Mouse (Mus musculus): Measurements from ENCODE around the gene Ranbp3l. TPM values are rescaled to one million over a fixed set of nuclear protein-coding genes. Genes with fewer than 3 reads are reported as not detected.
A peak's percentile ranks its signal among the peaks of the same experiment; 100 is the strongest.

Ranbp3l gene
- polyA plus RNA-seq, 1 experiment from 2014 or later = not detected

GRCm38 (mm10) chr15:9071556-9072544, 104.1 kb downstream of the Ranbp3l start:
- Histone ChIP-seq H3K27me3 (no peaks in the 10 kb centered on the region), H3K4me3 (replicated peaks) (peak overlapping the region; percentile 89), H3K9ac (replicated peaks) (peak overlapping the region; percentile 94), H3K4me2 (peak overlapping the region; percentile 64), H3K4me1 (replicated peaks) (peaks cover 40% of the 10 kb centered on the region), H3K27ac (peak overlapping the region; percentile 94), H3K36me3 (no peaks in the 10 kb centered on the region), H3K9me3 (no peaks in the 10 kb centered on the region)
- ATAC-seq (ENCODE audit: insufficient number of reproducible peaks, insufficient read depth, low FRiP score, low TSS enrichment, low read depth) = peak; percentile 22
- under 1% methylated on average over 62 of the region's 66 CpGs for WGBS

- Histone ChIP-seq H3K9ac (replicated peaks) (peak overlapping the region; percentile 94; the same call in 1 of the 2 replicates), H3K27me3 (no peaks in the 10 kb centered on the region), H3K9me3 (no peaks in the 10 kb centered on the region), H3K36me3 (no peaks in the 10 kb centered on the region), H3K4me1 (replicated peaks) (peaks cover 40% of the 10 kb centered on the region), H3K4me3 (replicated peaks) (peak overlapping the region; percentile 89), H3K27ac (peak overlapping the region; percentile 94; the same call in 1 of the 2 replicates), H3K4me2 (peak overlapping the region; percentile 64)
- ATAC-seq (ENCODE audit: insufficient number of reproducible peaks, insufficient read depth, low FRiP score, low TSS enrichment, low read depth) = no peak
- 45% methylated on average over 5 of the region's 5 CpGs for WGBS
These were observed 104.9 kb downstream of the Ranbp3l start for GRCm38 (mm10) chr15:9072630-9073029.

- Histone ChIP-seq H3K9me3 (no peaks in the 10 kb centered on the region), H3K4me1 (replicated peaks) (peaks cover 40% of the 10 kb centered on the region), H3K27ac (no peak overlapping the region), H3K4me3 (replicated peaks) (peak overlapping the region; percentile 89), H3K4me2 (peak overlapping the region; percentile 64), H3K9ac (replicated peaks) (no peak overlapping the region), H3K27me3 (no peaks in the 10 kb centered on the region), H3K36me3 (no peaks in the 10 kb centered on the region)
- WGBS = 47% methylated on average over 12 of the region's 12 CpGs
- no peak for ATAC-seq (ENCODE audit: insufficient number of reproducible peaks, insufficient read depth, low FRiP score, low TSS enrichment, low read depth)
These were observed 105.4 kb downstream of the Ranbp3l start for GRCm38 (mm10) chr15:9073067-9073608.

GRCm38 (mm10) chr15:9073684-9074083, 105.9 kb downstream of the Ranbp3l start:
- Histone ChIP-seq H3K9me3 (no peaks in the 10 kb centered on the region), H3K27me3 (no peaks in the 10 kb centered on the region), H3K9ac (replicated peaks) (no peak overlapping the region), H3K4me1 (replicated peaks) (peaks cover 40% of the 10 kb centered on the region), H3K27ac (no peak overlapping the region), H3K4me2 (peak overlapping the region; percentile 64), H3K4me3 (replicated peaks) (0 out of 2 replicates have a peak overlapping the region, but pooled peaks have one; percentile 12), H3K36me3 (no peaks in the 10 kb centered on the region)
- 80% methylated on average over 5 of the region's 5 CpGs for WGBS
- ATAC-seq (ENCODE audit: insufficient number of reproducible peaks, insufficient read depth, low FRiP score, low TSS enrichment, low read depth) = no peak

GRCm38 (mm10) chr15:9074139-9074538, 106.4 kb downstream of the Ranbp3l start:
- peaks cover 45% of the 10 kb centered on the region for H3K4me1 ChIP-seq (replicated peaks)
- H3K9ac ChIP-seq (replicated peaks) = no peak overlapping the region
- no peaks in the 10 kb centered on the region for H3K9me3 ChIP-seq
- H3K4me3 ChIP-seq (replicated peaks) = no peak overlapping the region
- H3K27me3 ChIP-seq = no peaks in the 10 kb centered on the region
- H3K36me3 ChIP-seq = no peaks in the 10 kb centered on the region
- no peak overlapping the region for H3K27ac ChIP-seq
- peak overlapping the region; percentile 64; the same call in 1 of the 2 replicates for H3K4me2 ChIP-seq
- 25% methylated on average over 2 of the region's 2 CpGs for WGBS
- no peak for ATAC-seq (ENCODE audit: insufficient number of reproducible peaks, insufficient read depth, low FRiP score, low TSS enrichment, low read depth)

- H3K4me2 ChIP-seq = 0 out of 2 replicates have a peak overlapping the region, but pooled peaks have one; percentile 10
- H3K36me3 ChIP-seq = no peaks in the 10 kb centered on the region
- no peak overlapping the region for H3K9ac ChIP-seq (replicated peaks)
- 27% methylated on average over 4 of the region's 4 CpGs for WGBS
- H3K4me1 ChIP-seq (replicated peaks) = peaks cover 48% of the 10 kb centered on the region
- no peak overlapping the region for H3K4me3 ChIP-seq (replicated peaks)
- H3K27ac ChIP-seq = no peak overlapping the region
- no peaks in the 10 kb centered on the region for H3K9me3 ChIP-seq
- H3K27me3 ChIP-seq = no peaks in the 10 kb centered on the region
- no peak for ATAC-seq (ENCODE audit: insufficient number of reproducible peaks, insufficient read depth, low FRiP score, low TSS enrichment, low read depth)
These were observed 106.9 kb downstream of the Ranbp3l start for GRCm38 (mm10) chr15:9074671-9075070.

- Histone ChIP-seq H3K4me2 (no peak overlapping the region), H3K27ac (no peak overlapping the region), H3K9ac (replicated peaks) (no peak overlapping the region), H3K4me1 (replicated peaks) (peaks cover 40% of the 10 kb centered on the region), H3K36me3 (no peaks in the 10 kb centered on the region), H3K4me3 (replicated peaks) (no peak overlapping the region), H3K27me3 (no peaks in the 10 kb centered on the region), H3K9me3 (no peaks in the 10 kb centered on the region)
- no peak for ATAC-seq (ENCODE audit: insufficient number of reproducible peaks, insufficient read depth, low FRiP score, low TSS enrichment, low read depth)
- WGBS = 69% methylated on average over 14 of the region's 14 CpGs
These were observed 108.0 kb downstream of the Ranbp3l start for GRCm38 (mm10) chr15:9075608-9076200.

- Histone ChIP-seq H3K9ac (replicated peaks) (no peak overlapping the region), H3K4me3 (replicated peaks) (no peak overlapping the region), H3K4me2 (no peak overlapping the region), H3K36me3 (no peaks in the 10 kb centered on the region), H3K27ac (peak overlapping the region; percentile 67), H3K9me3 (no peaks in the 10 kb centered on the region), H3K4me1 (replicated peaks) (peaks cover 27% of the 10 kb centered on the region), H3K27me3 (no peaks in the 10 kb centered on the region)
- WGBS = 79% methylated on average over 12 of the region's 12 CpGs
- no peak for ATAC-seq (ENCODE audit: insufficient number of reproducible peaks, insufficient read depth, low FRiP score, low TSS enrichment, low read depth)
These were observed 110.9 kb downstream of the Ranbp3l start for GRCm38 (mm10) chr15:9078481-9079300.

- Histone ChIP-seq H3K9me3 (no peaks in the 10 kb centered on the region), H3K4me2 (no peak overlapping the region), H3K4me3 (replicated peaks) (no peak overlapping the region), H3K9ac (replicated peaks) (no peak overlapping the region), H3K36me3 (peaks cover 5% of the 10 kb centered on the region; the same call in 1 of the 2 replicates), H3K27me3 (no peaks in the 10 kb centered on the region), H3K4me1 (replicated peaks) (peaks cover 19% of the 10 kb centered on the region), H3K27ac (no peak overlapping the region)
- 58% methylated on average over 5 of the region's 5 CpGs for WGBS
- no peak for ATAC-seq (ENCODE audit: insufficient number of reproducible peaks, insufficient read depth, low FRiP score, low TSS enrichment, low read depth)
These were observed 111.9 kb downstream of the Ranbp3l start for GRCm38 (mm10) chr15:9079626-9080025.

- no peak for ATAC-seq (ENCODE audit: insufficient number of reproducible peaks, insufficient read depth, low FRiP score, low TSS enrichment, low read depth)
- Histone ChIP-seq H3K4me1 (replicated peaks) (peaks cover 14% of the 10 kb centered on the region), H3K9me3 (no peaks in the 10 kb centered on the region), H3K27me3 (no peaks in the 10 kb centered on the region), H3K36me3 (peaks cover 5% of the 10 kb centered on the region), H3K4me2 (no peak overlapping the region), H3K9ac (replicated peaks) (no peak overlapping the region), H3K4me3 (replicated peaks) (no peak overlapping the region), H3K27ac (no peak overlapping the region)
- WGBS = 74% methylated on average over 4 of the region's 4 CpGs
These were observed 112.5 kb downstream of the Ranbp3l start for GRCm38 (mm10) chr15:9080206-9080605.

All from limb, embryonic 12.5 days (tissue).